Mouse (Mus musculus): ENCODE measurements around the gene Gtse1.

Gene Gtse1

DNA sequence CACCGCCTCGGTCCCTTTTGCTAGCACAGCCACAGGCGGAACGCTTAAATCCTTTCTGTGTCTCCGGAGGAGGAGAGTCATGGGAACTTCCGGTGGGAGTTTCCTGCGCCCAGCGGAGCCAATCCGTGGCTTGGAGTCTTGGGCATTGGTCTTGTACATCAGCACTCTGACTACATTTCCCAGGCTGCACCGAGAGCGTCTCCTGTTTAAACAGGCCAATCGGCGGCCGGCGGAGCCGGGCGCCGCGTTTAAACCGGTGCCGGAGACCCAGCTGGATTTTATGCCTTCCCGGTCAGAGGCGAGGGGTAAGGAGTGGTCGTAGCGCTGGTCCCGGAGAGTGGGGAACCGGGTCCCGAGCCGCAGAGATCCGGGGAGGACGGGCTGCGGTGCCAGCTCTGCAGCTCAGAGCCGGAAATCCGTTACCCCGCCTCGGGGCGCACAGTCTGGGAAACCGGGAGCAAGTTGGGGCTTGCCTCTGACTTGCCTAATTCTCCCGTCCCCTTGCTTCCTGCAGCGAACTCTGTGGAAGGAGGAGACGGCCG is at the start of gene Gtse1:
Gtse1 (plus strand) TSS at position 256 of the 542 bp plus-strand sequence.
- ATAC-seq (ENCODE audit: insufficient number of reproducible peaks, low FRiP score, low TSS enrichment), result peak; percentile 100

GRCm38 (mm10) chr15:85810462-85810805 is 49.1 kb upstream of the Gtse1 start:
- no peak for ATAC-seq (ENCODE audit: insufficient number of reproducible peaks, low FRiP score, low TSS enrichment)

DNA sequence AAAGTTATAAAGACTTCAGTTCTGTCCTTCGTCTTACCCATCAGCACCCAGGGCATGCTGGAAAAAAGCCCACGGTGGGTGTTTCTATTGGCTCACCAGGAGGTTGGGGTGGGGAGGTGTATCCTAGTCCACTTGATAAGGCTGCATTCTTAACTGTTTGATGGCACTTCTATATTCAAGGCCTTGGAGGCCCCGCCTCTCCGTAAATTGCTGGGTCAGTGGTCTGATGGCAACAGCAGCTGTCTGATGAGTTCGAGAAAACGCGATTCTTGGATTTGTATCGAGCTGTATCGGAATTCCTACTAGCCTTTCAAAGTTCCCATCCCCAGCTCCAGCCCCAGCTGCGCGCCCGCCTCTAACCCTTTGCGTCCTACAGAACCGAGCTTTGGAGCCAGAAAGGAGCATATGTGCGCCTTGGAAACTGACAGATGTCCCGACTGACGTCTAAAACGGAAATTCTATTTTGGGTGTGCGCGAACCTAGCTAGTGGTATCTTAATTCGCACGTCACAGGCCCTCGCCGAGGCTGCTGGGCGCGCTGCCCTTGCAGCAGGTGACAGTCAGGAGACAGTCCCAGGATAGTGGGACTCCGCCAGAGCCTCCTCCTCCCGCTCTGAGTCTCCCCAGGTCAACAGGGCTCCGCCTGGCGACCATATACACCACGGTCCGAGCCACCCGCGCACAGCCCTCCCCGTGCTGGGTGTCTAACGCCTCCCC is 48.6 kb upstream of the Gtse1 start:
- ATAC-seq (ENCODE audit: insufficient number of reproducible peaks, low FRiP score, low TSS enrichment), result peak; percentile 83

GRCm38 (mm10) chr15:85811535-85812277 is 47.8 kb upstream of the Gtse1 start, which contains the start of gene Cdpf1:
Gene Cdpf1 (minus strand): TSS chr15:85811697.
- ATAC-seq (ENCODE audit: insufficient number of reproducible peaks, low FRiP score, low TSS enrichment), result peak; percentile 87

- ATAC-seq (ENCODE audit: insufficient number of reproducible peaks, low FRiP score, low TSS enrichment), result no peak
These were observed 46.1 kb upstream of the Gtse1 start for GRCm38 (mm10) chr15:85813428-85813827.

GRCm38 (mm10) chr15:85821203-85822010 is 38.1 kb upstream of the Gtse1 start, which contains the start of gene Pkdrej:
Gene Pkdrej (minus strand): TSS chr15:85821734.
- ATAC-seq (ENCODE audit: insufficient number of reproducible peaks, low FRiP score, low TSS enrichment), result peak; percentile 45; the same call in 1 of the 2 replicates

GRCm38 (mm10) chr15:85822011-85822359 is 37.6 kb upstream of the Gtse1 start:
- ATAC-seq (ENCODE audit: insufficient number of reproducible peaks, low FRiP score, low TSS enrichment), result 0 out of 2 replicates have a peak, but pooled peaks have one; percentile 15

DNA sequence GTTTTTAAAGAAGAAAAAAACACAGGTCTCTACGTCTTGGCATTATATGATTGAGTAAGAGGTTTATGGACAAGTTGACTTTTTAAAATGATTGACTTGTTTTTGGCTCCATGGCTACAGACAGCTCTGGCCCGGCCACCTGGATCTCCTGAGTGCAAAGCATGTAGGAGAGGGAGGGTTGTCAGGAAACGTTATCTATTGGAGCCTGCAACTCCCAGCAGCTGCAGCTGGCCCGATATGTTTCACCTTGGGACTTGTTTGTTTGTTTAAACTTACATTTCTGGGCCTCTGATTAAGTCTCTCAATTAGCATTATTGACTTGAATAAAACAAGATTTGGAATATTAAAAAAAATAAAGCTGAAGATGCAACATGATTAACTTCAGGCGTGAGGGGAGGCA is 32.9 kb upstream of the Gtse1 start:
- no peak for ATAC-seq (ENCODE audit: insufficient number of reproducible peaks, low FRiP score, low TSS enrichment)

DNA sequence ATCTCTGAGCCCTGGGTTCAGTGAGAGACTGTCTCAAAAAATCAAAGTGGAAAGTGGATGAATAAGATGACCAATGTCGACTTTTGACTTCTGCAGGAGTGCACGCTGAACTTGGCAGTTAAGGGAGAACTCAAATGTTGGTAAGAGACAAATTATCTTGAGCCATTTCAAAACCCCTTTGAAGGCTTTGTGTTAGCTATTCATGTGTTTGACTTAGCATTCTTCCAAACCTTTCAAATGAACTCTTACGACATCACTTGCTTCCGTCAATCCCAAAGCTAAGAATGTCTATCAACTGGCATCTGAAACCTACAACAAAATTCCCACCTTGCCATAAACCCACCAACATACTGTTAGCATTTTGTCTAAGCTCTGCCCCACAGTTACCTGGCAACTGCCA is 31.5 kb upstream of the Gtse1 start:
- no peak for ATAC-seq (ENCODE audit: insufficient number of reproducible peaks, low FRiP score, low TSS enrichment)

DNA sequence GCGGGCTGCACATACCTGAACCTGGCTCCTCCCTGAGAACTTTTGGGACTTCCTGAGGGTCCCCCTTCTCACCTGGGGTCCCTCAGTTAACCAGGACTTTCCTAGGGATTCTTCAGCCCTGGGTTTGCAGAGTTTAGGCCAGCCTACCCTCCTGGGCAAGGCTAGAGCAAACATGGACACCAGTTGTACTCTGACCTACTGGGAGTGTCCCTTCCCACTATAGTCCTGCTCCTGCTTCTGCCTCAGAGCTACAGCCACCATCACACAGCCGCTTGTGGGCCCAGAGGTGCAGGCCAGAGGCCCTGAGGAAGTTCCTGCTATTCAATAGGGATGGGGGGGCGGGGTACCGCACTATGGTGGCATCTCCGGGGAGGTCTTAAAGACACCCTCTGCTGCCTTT is 30.1 kb upstream of the Gtse1 start:
- ATAC-seq (ENCODE audit: insufficient number of reproducible peaks, low FRiP score, low TSS enrichment), result no peak

GRCm38 (mm10) chr15:85831954-85832590 is 27.5 kb upstream of the Gtse1 start, which contains the start of gene Ttc38:
Gene Ttc38 (plus strand): TSS chr15:85832306.
- peak; percentile 96 for ATAC-seq (ENCODE audit: insufficient number of reproducible peaks, low FRiP score, low TSS enrichment)

DNA sequence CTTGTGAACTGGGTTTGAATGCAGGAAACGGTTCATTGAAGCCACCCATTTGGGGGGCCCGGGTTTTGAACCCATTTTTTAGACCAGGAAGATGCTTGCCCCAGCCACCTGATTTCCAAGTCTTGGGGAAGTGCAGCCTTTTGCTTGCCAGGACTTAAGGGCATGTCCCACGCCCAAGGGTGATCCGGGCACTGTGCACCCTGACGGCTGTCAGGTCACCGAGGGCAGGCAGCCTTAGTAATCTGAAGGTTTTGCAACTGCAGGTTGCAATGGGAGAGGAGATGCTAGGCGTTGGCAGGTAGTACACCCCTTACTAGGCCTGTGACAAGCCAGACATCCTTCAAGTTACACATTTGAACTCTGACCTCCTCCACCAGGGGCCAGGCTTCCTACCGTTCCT is 26.9 kb upstream of the Gtse1 start:
- no peak for ATAC-seq (ENCODE audit: insufficient number of reproducible peaks, low FRiP score, low TSS enrichment)

DNA sequence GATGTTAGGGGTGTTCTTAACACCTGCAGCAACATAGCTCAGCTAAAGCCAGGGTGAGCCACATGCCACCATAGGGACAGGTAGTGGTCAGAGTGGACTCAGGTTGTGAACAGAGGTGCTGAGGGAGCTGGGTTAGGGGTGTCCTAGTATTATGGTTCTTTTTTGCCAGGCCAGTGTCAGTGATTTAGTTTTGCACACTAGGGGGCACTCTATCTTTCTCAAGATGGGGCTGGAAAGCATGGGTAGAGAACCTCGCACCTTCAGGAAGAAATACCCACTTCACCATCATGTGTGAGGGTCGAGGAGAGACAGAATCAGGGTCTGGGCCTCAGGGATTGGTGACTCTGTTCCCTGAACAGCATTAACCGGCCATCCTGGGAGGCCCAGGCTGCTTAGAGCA is 24.2 kb upstream of the Gtse1 start:
- ATAC-seq (ENCODE audit: insufficient number of reproducible peaks, low FRiP score, low TSS enrichment), result no peak

GRCm38 (mm10) chr15:85836887-85837286 is 22.7 kb upstream of the Gtse1 start:
- no peak for ATAC-seq (ENCODE audit: insufficient number of reproducible peaks, low FRiP score, low TSS enrichment)

- no peak for ATAC-seq (ENCODE audit: insufficient number of reproducible peaks, low FRiP score, low TSS enrichment)
These were observed 18.6 kb upstream of the Gtse1 start for GRCm38 (mm10) chr15:85840983-85841382.

DNA sequence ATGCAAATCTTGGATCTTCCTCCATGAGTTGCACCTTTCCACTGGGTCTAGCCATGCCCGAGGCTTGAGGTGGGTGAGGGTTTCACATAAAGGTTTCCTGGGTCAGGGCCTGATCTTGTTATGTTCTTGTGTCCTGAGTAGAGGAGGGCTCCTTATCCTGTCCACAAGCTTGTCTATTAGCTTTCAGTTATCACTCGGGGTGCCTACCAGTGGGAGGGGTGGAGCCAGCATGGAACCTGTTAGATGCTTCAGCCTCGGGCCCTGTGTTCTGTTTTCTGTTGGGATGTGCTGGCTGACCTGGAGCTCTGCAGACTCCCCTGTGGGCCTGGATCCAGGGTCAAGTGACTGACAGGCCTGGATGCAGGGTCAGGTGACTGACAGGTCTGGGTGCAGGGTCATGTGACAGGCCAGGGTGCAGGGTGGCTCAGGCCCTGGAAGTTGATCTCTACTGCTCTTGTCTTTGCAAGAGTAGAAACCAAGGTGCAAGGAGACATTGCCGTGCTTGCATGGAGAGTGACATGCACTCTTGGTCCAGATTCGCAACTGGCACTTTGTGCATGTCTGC is 17.7 kb upstream of the Gtse1 start:
- ATAC-seq (ENCODE audit: insufficient number of reproducible peaks, low FRiP score, low TSS enrichment), result no peak

- ATAC-seq (ENCODE audit: insufficient number of reproducible peaks, low FRiP score, low TSS enrichment), result 0 out of 2 replicates have a peak, but pooled peaks have one; percentile 26
These were observed 14.5 kb upstream of the Gtse1 start for GRCm38 (mm10) chr15:85845071-85845470.

DNA sequence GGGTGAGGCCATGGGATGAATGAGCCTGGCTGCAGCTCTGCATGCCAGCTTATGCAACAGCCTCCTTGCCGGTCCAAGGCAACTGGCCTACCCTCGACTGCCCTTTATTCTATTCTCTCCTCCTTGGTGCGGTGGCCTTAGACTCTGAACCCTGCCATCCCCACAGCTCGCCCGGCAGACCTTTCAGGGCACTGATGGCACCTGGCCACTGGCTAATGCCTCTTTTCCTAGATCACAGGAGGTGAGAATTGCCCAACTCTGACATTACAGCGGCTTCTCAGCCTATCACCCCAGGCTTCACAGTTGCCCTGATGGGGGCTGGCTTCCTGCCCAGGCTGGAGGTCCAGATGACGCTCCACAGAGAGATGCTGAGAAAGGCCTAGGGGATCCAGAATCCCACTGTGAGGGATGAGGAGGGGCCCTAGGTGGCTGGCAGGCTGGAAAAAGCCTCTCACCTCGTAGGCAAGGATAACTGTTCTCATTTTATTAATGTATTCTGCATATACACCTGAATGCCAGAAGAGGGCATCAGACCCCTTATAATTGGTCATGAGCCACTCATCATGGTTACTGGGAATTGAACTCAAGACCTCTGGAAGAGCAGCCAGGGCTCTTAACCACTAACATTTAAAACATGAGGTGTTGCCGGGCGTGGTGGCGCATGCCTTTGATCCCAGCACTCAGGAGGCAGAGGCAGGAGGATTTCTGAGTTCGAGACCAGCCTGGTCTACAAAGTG is 7.7 kb upstream of the Gtse1 start:
- no peak for ATAC-seq (ENCODE audit: insufficient number of reproducible peaks, low FRiP score, low TSS enrichment)

GRCm38 (mm10) chr15:85858980-85859489 is 510 bp upstream of the Gtse1 start:
- ATAC-seq (ENCODE audit: insufficient number of reproducible peaks, low FRiP score, low TSS enrichment), result no peak; the same call in 1 of the 2 replicates
